Mouse (Mus musculus) C2C12 (cell line): Measurements from ENCODE around the gene Golga4.

Experiments used
- CEBPB ChIP-seq: IDR thresholded peaks from one replicate; pipeline ENCODE4 v1.6.1; 2011; ENCODE audit warnings: low read depth, mild to moderate bottlenecking, control low read depth, moderate library complexity
- CTCF ChIP-seq: IDR thresholded peaks from one replicate; pipeline ENCODE4 v1.5.1; 2011; ENCODE audit not compliant: control insufficient read depth, insufficient read depth, insufficient read length
- MAX ChIP-seq: IDR thresholded peaks from one replicate; pipeline ENCODE4 v1.6.1; 2011; ENCODE audit warnings: mild to moderate bottlenecking, control low read depth
- MYOD1 ChIP-seq: IDR thresholded peaks from one replicate; pipeline ENCODE4 v1.6.1; 2011; ENCODE audit warnings: low read depth; ENCODE audit not compliant: control insufficient read depth, insufficient read length
- MYOG ChIP-seq: IDR thresholded peaks from one replicate; pipeline ENCODE4 v1.6.1; 2011; ENCODE audit not compliant: control insufficient read depth, insufficient read length; ENCODE audit errors: extremely low read depth
- USF1 ChIP-seq: IDR thresholded peaks from one replicate; pipeline ENCODE4 v1.6.1; 2011; ENCODE audit warnings: low read depth, mild to moderate bottlenecking, control low read depth, moderate library complexity

GRCm38 (mm10) chr9:118495933-118496332, 10.1 kb upstream of the Golga4 start:
- TF ChIP-seq MAX (no peak), CTCF (no peak), MYOD1 (no peak), CEBPB (no peak), MYOG (no peak), USF1 (no peak)
